Mouse (Mus musculus): ENCODE data around the gene Pop5. TPM values are rescaled to one million over a fixed set of nuclear protein-coding genes. Genes with fewer than 3 reads are reported as not detected.

Gene Pop5
- polyA plus RNA-seq, 1 experiment, result 55.6 TPM

- no peak for DNase-seq (ENCODE audit: low read depth in 1 of 2, low spot score in 2 of 2)
- Histone ChIP-seq H3K36me3 (ENCODE audit: control insufficient read depth, insufficient read depth, low read length) (no peaks in the 10 kb centered on the region), H3K4me3 (ENCODE audit: extremely low read depth, insufficient read depth, insufficient read length) (no peak overlapping the region), H3K27me3 (ENCODE audit: control insufficient read depth, insufficient read depth, low read length) (peaks cover 30% of the 10 kb centered on the region), H3K27ac (ENCODE audit: insufficient read depth, low read length) (no peak overlapping the region), H3K4me1 (ENCODE audit: control insufficient read depth, insufficient read depth, insufficient read length) (peaks cover 9% of the 10 kb centered on the region)
- 10% methylated on average over 29 of the region's 29 CpGs for WGBS
- TF ChIP-seq CTCF (IDR thresholded peaks at IDR 0.05; ENCODE audit: extremely low read depth, insufficient read depth, insufficient read length, insufficient replicate concordance) (no peak), POLR2A (IDR thresholded peaks at IDR 0.05; ENCODE audit: low read depth, low read length) (no peak)
Measured at GRCm38 (mm10) chr5:115191880-115192827, 43.5 kb upstream of the Pop5 start.

DNA sequence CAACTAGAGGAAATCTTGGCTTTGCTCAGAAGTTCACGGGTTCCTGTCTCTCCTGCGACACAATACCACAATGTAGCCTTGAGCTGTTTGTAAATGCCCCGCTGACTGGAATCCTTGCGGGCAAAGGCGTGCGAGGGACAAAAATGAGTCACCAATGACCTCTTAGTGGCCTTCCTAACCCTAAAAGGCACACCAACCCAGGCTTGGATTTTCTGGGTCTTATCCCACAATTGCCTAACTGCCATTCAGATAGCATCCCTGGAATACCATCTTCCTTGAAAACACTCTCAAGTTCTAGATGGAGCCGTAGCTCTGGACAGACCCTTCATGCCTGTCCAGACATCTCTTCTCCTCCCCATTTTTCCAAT, 42.8 kb upstream of the Pop5 start:
- Histone ChIP-seq H3K4me3 (ENCODE audit: extremely low read depth, insufficient read depth, insufficient read length) (no peak overlapping the region), H3K27me3 (ENCODE audit: control insufficient read depth, insufficient read depth, low read length) (peaks cover 30% of the 10 kb centered on the region), H3K36me3 (ENCODE audit: control insufficient read depth, insufficient read depth, low read length) (no peaks in the 10 kb centered on the region), H3K4me1 (ENCODE audit: control insufficient read depth, insufficient read depth, insufficient read length) (peaks cover 4% of the 10 kb centered on the region), H3K27ac (ENCODE audit: insufficient read depth, low read length) (no peak overlapping the region)
- WGBS, result 16% methylated on average over 7 of the region's 7 CpGs
- no peak for DNase-seq (ENCODE audit: low read depth in 1 of 2, low spot score in 2 of 2)
- TF ChIP-seq POLR2A (IDR thresholded peaks at IDR 0.05; ENCODE audit: low read depth, low read length) (no peak), CTCF (IDR thresholded peaks at IDR 0.05; ENCODE audit: extremely low read depth, insufficient read depth, insufficient read length, insufficient replicate concordance) (no peak)

DNA sequence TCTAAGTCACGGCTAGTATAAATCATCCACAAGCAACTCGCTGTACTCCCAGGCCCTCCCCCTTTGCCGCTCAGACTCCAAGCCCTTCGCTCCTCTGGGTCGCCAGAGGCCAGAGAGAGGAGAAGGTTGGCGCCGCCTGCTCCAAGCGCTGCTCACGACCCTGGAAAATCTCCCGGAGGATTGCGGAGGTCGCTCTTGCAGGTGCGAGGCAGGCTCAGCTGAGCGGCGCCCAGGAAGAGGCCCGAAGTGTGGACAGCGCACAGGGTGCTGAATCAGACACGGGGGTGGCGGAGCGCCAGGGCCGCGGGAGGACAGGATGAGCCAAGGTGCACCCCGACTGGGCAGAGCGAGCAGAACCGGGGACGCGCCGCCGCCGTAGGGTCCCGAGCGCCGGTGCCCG, 42.4 kb upstream of the Pop5 start:
- no peak for TF ChIP-seq POLR2A (IDR thresholded peaks at IDR 0.05; ENCODE audit: low read depth, low read length)
- TF ChIP-seq CTCF (IDR thresholded peaks at IDR 0.05; ENCODE audit: extremely low read depth, insufficient read depth, insufficient read length, insufficient replicate concordance), result no peak
- DNase-seq (ENCODE audit: low read depth in 1 of 2, low spot score in 2 of 2), result peak in 1 of 2 experiments; percentile 46
- no peaks in the 10 kb centered on the region for H3K36me3 ChIP-seq (ENCODE audit: control insufficient read depth, insufficient read depth, low read length)
- peaks cover 30% of the 10 kb centered on the region for H3K27me3 ChIP-seq (ENCODE audit: control insufficient read depth, insufficient read depth, low read length)
- H3K27ac ChIP-seq (ENCODE audit: insufficient read depth, low read length), result no peak overlapping the region
- peaks cover 4% of the 10 kb centered on the region for H3K4me1 ChIP-seq (ENCODE audit: control insufficient read depth, insufficient read depth, insufficient read length)
- peak overlapping the region; percentile 51; the same call in 1 of the 2 replicates for H3K4me3 ChIP-seq (ENCODE audit: extremely low read depth, insufficient read depth, insufficient read length)
- WGBS, result 3% methylated on average over 34 of the region's 34 CpGs

GRCm38 (mm10) chr5:115193669-115194625, 41.7 kb upstream of the Pop5 start, which contains the start of gene Cabp1:
Gene Cabp1 (minus strand): TSS chr5:115194381.
- WGBS, result 2% methylated on average over 90 of the region's 116 CpGs
- H3K4me1 ChIP-seq (ENCODE audit: control insufficient read depth, insufficient read depth, insufficient read length), result peaks cover 4% of the 10 kb centered on the region
- peak within 1 kb of the TSS; percentile 51; the same call in 1 of the 2 replicates for H3K4me3 ChIP-seq (ENCODE audit: extremely low read depth, insufficient read depth, insufficient read length)
- peak in 1 of 2 experiments; percentile 58 for DNase-seq (ENCODE audit: low read depth in 1 of 2, low spot score in 2 of 2)
- peaks cover 30% of the 10 kb centered on the region for H3K27me3 ChIP-seq (ENCODE audit: control insufficient read depth, insufficient read depth, low read length)
- TF ChIP-seq POLR2A (IDR thresholded peaks at IDR 0.05; ENCODE audit: low read depth, low read length) (no peak), CTCF (IDR thresholded peaks at IDR 0.05; ENCODE audit: extremely low read depth, insufficient read depth, insufficient read length, insufficient replicate concordance) (peak; percentile 21; the same call in 1 of the 2 replicates)
- H3K27ac ChIP-seq (ENCODE audit: insufficient read depth, low read length), result no peak within 1 kb of the TSS
- H3K36me3 ChIP-seq (ENCODE audit: control insufficient read depth, insufficient read depth, low read length), result no peaks in the 10 kb centered on the region

DNA sequence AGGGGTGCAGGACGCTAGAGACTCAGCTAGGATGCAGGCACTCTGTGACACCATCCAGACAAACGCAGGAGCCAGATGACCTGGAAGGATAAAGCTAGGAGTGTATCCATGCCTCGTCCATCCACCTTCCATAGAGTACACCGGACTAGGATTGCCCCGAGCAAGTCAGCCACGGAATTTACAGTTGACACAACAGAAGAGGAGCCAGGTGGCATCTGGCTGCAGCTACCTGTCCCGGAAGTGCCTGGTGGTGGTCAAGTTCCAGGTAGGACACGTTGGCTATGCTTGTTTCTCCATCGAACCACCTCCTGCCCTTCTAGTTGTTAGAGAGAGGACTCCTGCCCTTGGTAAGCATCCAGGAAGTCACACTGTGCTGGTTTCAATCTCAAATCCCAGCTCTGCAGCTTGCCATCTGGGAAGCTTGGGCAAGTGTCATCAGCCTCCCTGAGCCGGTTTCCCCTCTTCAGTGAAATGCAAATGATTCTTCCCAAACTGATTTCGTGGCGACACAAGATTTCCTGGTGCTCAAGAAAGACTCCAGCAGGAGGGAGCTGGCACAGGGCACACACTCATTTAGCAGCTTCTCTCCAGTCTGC, 40.9 kb upstream of the Pop5 start:
- Histone ChIP-seq H3K27ac (ENCODE audit: insufficient read depth, low read length) (no peak overlapping the region), H3K4me1 (ENCODE audit: control insufficient read depth, insufficient read depth, insufficient read length) (peaks cover 4% of the 10 kb centered on the region), H3K36me3 (ENCODE audit: control insufficient read depth, insufficient read depth, low read length) (no peaks in the 10 kb centered on the region), H3K27me3 (ENCODE audit: control insufficient read depth, insufficient read depth, low read length) (peaks cover 30% of the 10 kb centered on the region), H3K4me3 (ENCODE audit: extremely low read depth, insufficient read depth, insufficient read length) (no peak overlapping the region)
- TF ChIP-seq POLR2A (IDR thresholded peaks at IDR 0.05; ENCODE audit: low read depth, low read length) (no peak), CTCF (IDR thresholded peaks at IDR 0.05; ENCODE audit: extremely low read depth, insufficient read depth, insufficient read length, insufficient replicate concordance) (no peak)
- WGBS, result 11% methylated on average over 12 of the region's 12 CpGs
- no peak for DNase-seq (ENCODE audit: low read depth in 1 of 2, low spot score in 2 of 2)
